Mouse (Mus musculus): ENCODE results near the gene Pck2. TPM values are rescaled to one million over a fixed set of nuclear protein-coding genes. Genes with fewer than 3 reads are reported as not detected.

The Pck2 gene
- polyA plus RNA-seq, 1 experiment from 2014 or later: 43.4 TPM

DNA sequence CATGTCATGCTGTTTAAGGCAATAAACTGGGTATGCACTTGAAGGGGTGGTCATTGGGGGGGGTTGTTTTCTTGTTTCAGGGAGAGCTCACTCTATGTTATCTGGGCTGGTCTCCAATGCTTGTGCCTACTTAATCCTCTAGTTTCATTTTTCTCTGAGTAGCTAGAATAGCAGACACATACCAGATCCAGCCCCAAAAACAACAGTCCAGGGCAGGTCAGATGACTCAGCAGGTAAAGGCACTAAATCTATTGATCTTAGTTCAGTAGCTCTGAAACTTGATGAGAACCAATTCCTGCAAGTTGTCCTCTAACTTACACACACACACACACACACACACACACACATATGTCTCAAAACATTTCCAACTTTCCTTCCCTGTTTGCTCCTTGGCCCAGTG is 31.7 kb downstream of the Pck2 start:
- Histone ChIP-seq H3K4me2 (replicated peaks; ENCODE audit: low read depth, low read length) (no peak overlapping the region), H3K27me3 (ENCODE audit: control insufficient read depth, insufficient read depth, low read length) (no peaks in the 10 kb centered on the region), H3K4me1 (ENCODE audit: control insufficient read depth, insufficient read depth, low read length) (no peaks in the 10 kb centered on the region; the same call in 1 of the 2 replicates), H3K4me3 (ENCODE audit: low read depth, low read length) (no peak overlapping the region), H3K9ac (replicated peaks; ENCODE audit: low read depth, low read length) (no peak overlapping the region), H3K9me3 (ENCODE audit: control insufficient read depth, low read depth, low read length) (no peaks in the 10 kb centered on the region), H3K36me3 (ENCODE audit: control insufficient read depth, insufficient read depth, low read length) (peaks cover 20% of the 10 kb centered on the region), H3K27ac (ENCODE audit: low read length) (no peak overlapping the region)
- ATAC-seq (ENCODE audit: insufficient number of reproducible peaks, insufficient read depth, low FRiP score, low read depth): no peak

DNA sequence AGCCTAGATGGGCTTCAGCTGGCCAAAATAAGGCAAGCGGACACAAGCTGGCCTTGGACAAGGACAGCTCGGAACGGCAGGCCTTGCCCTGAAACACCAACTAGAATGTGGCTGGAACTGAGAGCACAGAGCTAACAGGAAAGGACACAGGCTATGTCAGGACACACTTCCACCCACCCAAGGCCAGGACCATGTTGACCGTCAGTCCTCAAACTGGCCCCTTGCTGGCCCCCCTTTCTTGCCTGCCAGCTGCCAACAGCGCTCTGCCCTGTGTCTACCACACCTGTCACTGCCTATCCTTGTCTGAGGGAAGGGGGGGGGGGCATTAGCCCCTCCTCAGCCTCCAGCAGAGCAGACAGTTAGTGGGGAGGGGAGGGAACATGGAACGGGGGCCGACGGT is 35.2 kb downstream of the Pck2 start, which contains the start of gene Fitm1:
Gene Fitm1, plus strand, starts transcription at position 316 of the 400 bp plus-strand sequence.
- Histone ChIP-seq H3K4me3 (ENCODE audit: low read depth, low read length) (no peak within 1 kb of the TSS), H3K27me3 (ENCODE audit: control insufficient read depth, insufficient read depth, low read length) (no peaks in the 10 kb centered on the region), H3K4me2 (replicated peaks; ENCODE audit: low read depth, low read length) (no peak within 1 kb of the TSS), H3K36me3 (ENCODE audit: control insufficient read depth, insufficient read depth, low read length) (no peaks in the 10 kb centered on the region; the same call in 1 of the 2 replicates), H3K9me3 (ENCODE audit: control insufficient read depth, low read depth, low read length) (no peaks in the 10 kb centered on the region), H3K4me1 (ENCODE audit: control insufficient read depth, insufficient read depth, low read length) (peaks cover 4% of the 10 kb centered on the region; the same call in 1 of the 2 replicates), H3K9ac (replicated peaks; ENCODE audit: low read depth, low read length) (no peak within 1 kb of the TSS), H3K27ac (ENCODE audit: low read length) (no peak within 1 kb of the TSS)
- no peak for ATAC-seq (ENCODE audit: insufficient number of reproducible peaks, insufficient read depth, low FRiP score, low read depth)
- WGBS: 71% methylated on average over 8 of the region's 8 CpGs

DNA sequence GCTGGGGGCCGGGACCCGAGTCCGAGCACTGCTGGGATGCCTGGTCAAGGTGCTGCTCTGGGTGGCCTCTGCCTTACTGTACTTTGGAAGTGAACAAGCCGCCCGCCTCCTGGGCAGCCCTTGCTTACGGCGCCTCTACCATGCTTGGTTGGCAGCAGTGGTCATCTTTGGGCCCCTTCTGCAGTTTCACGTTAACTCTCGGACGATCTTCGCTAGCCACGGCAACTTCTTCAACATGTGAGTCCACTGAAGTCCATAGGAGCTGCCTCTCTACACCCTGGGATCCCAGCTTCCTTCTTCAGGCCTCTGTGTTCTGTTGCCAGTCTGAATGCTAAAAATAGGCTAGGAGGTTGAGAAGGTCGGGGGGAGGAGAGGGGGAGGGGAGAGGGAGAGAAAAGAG is 35.6 kb downstream of the Pck2 start:
- Histone ChIP-seq H3K9me3 (ENCODE audit: control insufficient read depth, low read depth, low read length) (no peaks in the 10 kb centered on the region), H3K27me3 (ENCODE audit: control insufficient read depth, insufficient read depth, low read length) (no peaks in the 10 kb centered on the region), H3K4me3 (ENCODE audit: low read depth, low read length) (no peak overlapping the region), H3K4me2 (replicated peaks; ENCODE audit: low read depth, low read length) (no peak overlapping the region), H3K4me1 (ENCODE audit: control insufficient read depth, insufficient read depth, low read length) (peaks cover 4% of the 10 kb centered on the region; the same call in 1 of the 2 replicates), H3K9ac (replicated peaks; ENCODE audit: low read depth, low read length) (no peak overlapping the region), H3K36me3 (ENCODE audit: control insufficient read depth, insufficient read depth, low read length) (peaks cover 2% of the 10 kb centered on the region), H3K27ac (ENCODE audit: low read length) (no peak overlapping the region)
- WGBS: 67% methylated on average over 13 of the region's 13 CpGs
- no peak for ATAC-seq (ENCODE audit: insufficient number of reproducible peaks, insufficient read depth, low FRiP score, low read depth)

DNA sequence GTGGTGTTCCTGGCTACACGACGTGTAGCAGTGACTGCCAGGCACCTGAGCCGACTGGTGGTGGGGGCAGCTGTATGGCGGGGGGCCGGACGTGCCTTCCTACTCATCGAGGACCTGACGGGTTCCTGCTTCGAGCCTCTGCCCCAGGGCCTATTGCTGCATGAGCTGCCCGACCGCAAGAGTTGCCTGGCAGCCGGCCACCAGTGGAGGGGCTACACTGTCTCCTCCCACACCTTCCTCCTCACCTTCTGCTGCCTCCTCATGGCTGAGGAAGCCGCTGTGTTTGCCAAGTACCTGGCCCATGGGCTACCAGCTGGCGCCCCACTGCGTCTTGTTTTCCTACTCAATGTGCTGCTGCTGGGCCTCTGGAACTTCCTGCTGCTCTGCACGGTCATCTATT is 36.3 kb downstream of the Pck2 start:
- Histone ChIP-seq H3K27ac (ENCODE audit: low read length) (no peak overlapping the region), H3K4me1 (ENCODE audit: control insufficient read depth, insufficient read depth, low read length) (peaks cover 4% of the 10 kb centered on the region; the same call in 1 of the 2 replicates), H3K4me2 (replicated peaks; ENCODE audit: low read depth, low read length) (no peak overlapping the region), H3K9me3 (ENCODE audit: control insufficient read depth, low read depth, low read length) (no peaks in the 10 kb centered on the region), H3K4me3 (ENCODE audit: low read depth, low read length) (no peak overlapping the region), H3K36me3 (ENCODE audit: control insufficient read depth, insufficient read depth, low read length) (peaks cover 6% of the 10 kb centered on the region; the same call in 1 of the 2 replicates), H3K9ac (replicated peaks; ENCODE audit: low read depth, low read length) (no peak overlapping the region), H3K27me3 (ENCODE audit: control insufficient read depth, insufficient read depth, low read length) (no peaks in the 10 kb centered on the region)
- no peak for ATAC-seq (ENCODE audit: insufficient number of reproducible peaks, insufficient read depth, low FRiP score, low read depth)
- WGBS: 78% methylated on average over 15 of the region's 16 CpGs

DNA sequence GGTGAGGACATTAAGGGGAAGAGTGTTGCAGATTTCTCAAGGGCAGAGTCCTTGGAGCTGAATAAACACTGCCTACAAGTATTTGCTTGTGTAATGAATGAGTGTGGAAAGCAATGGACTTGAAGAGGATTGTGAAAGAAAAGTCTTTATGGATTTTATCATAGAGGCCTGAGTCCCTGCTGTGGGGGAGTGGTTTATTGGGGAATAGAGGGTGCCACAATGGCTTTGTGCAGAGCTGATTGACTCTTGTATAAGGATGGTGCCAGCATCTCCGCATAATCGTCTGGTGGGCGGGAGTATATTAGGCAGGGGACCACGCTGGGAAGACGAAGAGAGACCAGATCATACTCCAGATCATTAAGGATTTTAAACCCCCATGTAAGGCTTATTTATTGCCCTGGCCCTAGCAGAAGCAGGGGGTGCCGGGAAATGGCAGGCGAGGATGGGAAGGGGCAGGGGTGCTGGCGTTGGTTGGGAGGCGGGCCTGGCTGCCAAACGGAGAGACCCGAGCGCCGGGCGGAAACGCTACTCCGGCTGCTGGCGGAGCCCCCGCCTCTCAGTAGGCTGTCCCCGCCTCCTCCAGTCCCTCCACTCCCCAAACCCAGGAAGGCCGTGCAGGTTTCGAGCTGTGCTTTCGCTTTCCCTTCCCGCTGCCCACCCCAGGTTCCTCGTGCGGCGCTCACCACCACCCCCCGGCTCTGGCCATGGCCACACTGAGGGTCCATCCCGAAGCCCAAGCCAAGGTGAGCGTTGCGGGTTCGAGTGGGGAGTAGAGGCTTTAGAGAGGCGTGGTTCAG is 38.0 kb downstream of the Pck2 start, which contains the start of gene Psme1:
Gene Psme1, plus strand, starts transcription at position 253 of the 797 bp plus-strand sequence.
- WGBS: under 1% methylated on average over 31 of the region's 32 CpGs
- ATAC-seq (ENCODE audit: insufficient number of reproducible peaks, insufficient read depth, low FRiP score, low read depth): peak; percentile 87
- H3K27ac ChIP-seq (ENCODE audit: low read length): peak within 1 kb of the TSS; percentile 76
- peaks cover 4% of the 10 kb centered on the region; the same call in 1 of the 2 replicates for H3K4me1 ChIP-seq (ENCODE audit: control insufficient read depth, insufficient read depth, low read length)
- peak within 1 kb of the TSS; percentile 78 for H3K4me3 ChIP-seq (ENCODE audit: low read depth, low read length)
- H3K9ac ChIP-seq (replicated peaks; ENCODE audit: low read depth, low read length): peak within 1 kb of the TSS; percentile 76
- H3K27me3 ChIP-seq (ENCODE audit: control insufficient read depth, insufficient read depth, low read length): no peaks in the 10 kb centered on the region
- peaks cover 6% of the 10 kb centered on the region; the same call in 1 of the 2 replicates for H3K36me3 ChIP-seq (ENCODE audit: control insufficient read depth, insufficient read depth, low read length)
- peak within 1 kb of the TSS; percentile 84 for H3K4me2 ChIP-seq (replicated peaks; ENCODE audit: low read depth, low read length)
- H3K9me3 ChIP-seq (ENCODE audit: control insufficient read depth, low read depth, low read length): no peaks in the 10 kb centered on the region

DNA sequence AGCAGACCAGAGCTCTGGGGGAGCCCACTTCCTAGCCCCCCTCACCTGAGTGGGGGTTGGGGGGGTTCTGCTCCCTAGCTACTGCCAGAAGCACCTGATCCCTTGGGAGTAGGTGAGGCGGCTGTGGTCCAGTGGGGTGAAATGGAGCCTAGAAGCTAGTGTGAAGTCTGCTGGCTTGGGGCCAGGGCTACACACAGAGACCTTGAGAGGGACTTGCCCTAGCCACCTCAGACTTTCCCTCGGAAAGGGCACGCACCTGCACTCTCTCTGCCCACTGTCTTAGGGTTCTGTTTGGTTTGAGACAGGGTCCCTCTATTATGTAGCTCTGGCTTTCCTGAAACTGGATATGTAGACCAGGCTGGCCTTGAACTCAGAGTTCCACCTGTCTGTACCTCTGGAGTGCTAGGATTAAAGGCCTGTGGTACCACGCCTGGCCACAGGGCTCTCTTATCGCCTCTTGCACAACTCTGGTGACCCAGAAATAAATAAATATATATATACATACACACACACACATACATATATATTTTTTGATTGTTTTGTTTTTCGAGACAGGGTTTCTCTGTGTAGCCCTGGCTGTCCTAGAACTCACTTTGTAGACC is 38.7 kb downstream of the Pck2 start:
- H3K4me3 ChIP-seq (ENCODE audit: low read depth, low read length): peak overlapping the region; percentile 78

DNA sequence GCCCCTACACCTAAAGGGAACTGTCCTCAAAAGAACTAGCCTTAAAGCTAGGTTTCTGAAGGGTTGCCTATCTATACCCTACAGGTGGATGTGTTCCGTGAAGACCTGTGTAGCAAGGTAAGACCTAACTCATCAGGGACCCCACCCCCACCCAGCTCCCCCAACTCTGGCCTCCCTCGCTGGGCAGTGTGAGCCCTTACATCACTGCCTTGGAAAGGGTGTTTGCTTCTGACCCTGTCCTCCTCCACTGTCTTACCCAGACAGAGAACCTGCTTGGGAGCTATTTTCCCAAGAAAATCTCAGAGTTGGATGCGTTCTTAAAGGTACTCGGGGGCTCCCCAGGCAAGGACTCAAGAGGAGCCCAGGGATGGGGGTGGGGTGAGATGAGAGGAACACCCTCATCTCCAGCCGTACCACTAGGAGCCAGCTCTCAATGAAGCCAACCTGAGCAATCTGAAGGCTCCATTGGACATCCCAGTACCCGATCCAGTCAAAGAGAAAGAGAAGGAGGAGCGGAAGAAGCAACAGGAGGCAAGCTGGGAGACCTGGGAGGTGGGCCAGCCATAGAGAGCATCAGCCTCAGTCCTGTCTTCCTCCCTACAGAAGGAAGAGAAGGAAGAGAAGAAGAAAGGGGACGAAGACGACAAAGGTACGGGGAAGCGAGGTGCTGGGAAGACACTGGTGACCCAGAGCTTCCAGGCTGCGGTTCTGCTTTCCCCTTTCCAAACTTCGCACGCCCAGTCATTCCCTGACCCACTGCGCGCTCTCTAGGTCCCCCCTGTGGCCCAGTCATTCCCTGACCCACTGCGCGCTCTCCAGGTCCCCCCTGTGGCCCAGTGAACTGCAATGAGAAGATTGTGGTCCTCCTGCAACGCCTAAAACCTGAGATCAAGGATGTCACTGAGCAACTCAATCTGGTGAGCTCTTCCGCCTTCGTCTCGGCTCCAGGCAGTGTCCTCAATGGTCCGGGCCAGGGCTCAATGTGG is 39.7 kb downstream of the Pck2 start:
- no peak overlapping the region for H3K4me2 ChIP-seq (replicated peaks; ENCODE audit: low read depth, low read length)
- WGBS: 85% methylated on average over 23 of the region's 23 CpGs
- no peak overlapping the region for H3K9ac ChIP-seq (replicated peaks; ENCODE audit: low read depth, low read length)
- H3K36me3 ChIP-seq (ENCODE audit: control insufficient read depth, insufficient read depth, low read length): peaks cover 6% of the 10 kb centered on the region; the same call in 1 of the 2 replicates
- peaks cover 4% of the 10 kb centered on the region; the same call in 1 of the 2 replicates for H3K4me1 ChIP-seq (ENCODE audit: control insufficient read depth, insufficient read depth, low read length)
- H3K27me3 ChIP-seq (ENCODE audit: control insufficient read depth, insufficient read depth, low read length): no peaks in the 10 kb centered on the region
- H3K9me3 ChIP-seq (ENCODE audit: control insufficient read depth, low read depth, low read length): no peaks in the 10 kb centered on the region
- no peak overlapping the region for H3K27ac ChIP-seq (ENCODE audit: low read length)
- no peak overlapping the region for H3K4me3 ChIP-seq (ENCODE audit: low read depth, low read length)
- no peak for ATAC-seq (ENCODE audit: insufficient number of reproducible peaks, insufficient read depth, low FRiP score, low read depth)

More for the DNA sequence above, 38.7 kb downstream of the Pck2 start:
- peak overlapping the region; percentile 76 for H3K27ac ChIP-seq (ENCODE audit: low read length)
- peak overlapping the region; percentile 76 for H3K9ac ChIP-seq (replicated peaks; ENCODE audit: low read depth, low read length)
- 24% methylated on average over 6 of the region's 6 CpGs for WGBS
- peaks cover 4% of the 10 kb centered on the region; the same call in 1 of the 2 replicates for H3K4me1 ChIP-seq (ENCODE audit: control insufficient read depth, insufficient read depth, low read length)
- no peaks in the 10 kb centered on the region for H3K9me3 ChIP-seq (ENCODE audit: control insufficient read depth, low read depth, low read length)
- ATAC-seq (ENCODE audit: insufficient number of reproducible peaks, insufficient read depth, low FRiP score, low read depth): peak; percentile 16
- no peaks in the 10 kb centered on the region for H3K27me3 ChIP-seq (ENCODE audit: control insufficient read depth, insufficient read depth, low read length)
- peaks cover 6% of the 10 kb centered on the region; the same call in 1 of the 2 replicates for H3K36me3 ChIP-seq (ENCODE audit: control insufficient read depth, insufficient read depth, low read length)
- H3K4me2 ChIP-seq (replicated peaks; ENCODE audit: low read depth, low read length): peak overlapping the region; percentile 84

DNA sequence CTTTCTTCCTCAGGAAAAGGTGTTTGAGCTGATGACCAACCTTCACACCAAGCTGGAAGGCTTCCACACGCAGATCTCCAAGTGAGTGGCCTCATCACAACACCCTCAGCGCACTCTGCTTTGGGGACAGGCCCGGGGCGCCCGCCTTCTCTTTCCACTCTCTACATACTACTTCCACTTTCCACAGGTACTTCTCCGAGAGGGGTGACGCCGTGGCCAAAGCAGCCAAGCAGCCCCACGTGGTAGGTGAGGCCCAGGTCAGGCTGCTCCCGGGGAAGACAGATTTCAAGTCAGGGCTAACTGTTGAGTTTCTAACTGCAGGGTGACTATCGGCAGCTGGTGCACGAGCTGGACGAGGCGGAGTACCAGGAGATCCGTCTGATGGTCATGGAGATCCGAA is 40.7 kb downstream of the Pck2 start:
- Histone ChIP-seq H3K27ac (ENCODE audit: low read length) (no peak overlapping the region), H3K4me1 (ENCODE audit: control insufficient read depth, insufficient read depth, low read length) (peaks cover 4% of the 10 kb centered on the region; the same call in 1 of the 2 replicates), H3K4me2 (replicated peaks; ENCODE audit: low read depth, low read length) (no peak overlapping the region), H3K9me3 (ENCODE audit: control insufficient read depth, low read depth, low read length) (no peaks in the 10 kb centered on the region), H3K27me3 (ENCODE audit: control insufficient read depth, insufficient read depth, low read length) (no peaks in the 10 kb centered on the region), H3K4me3 (ENCODE audit: low read depth, low read length) (no peak overlapping the region), H3K9ac (replicated peaks; ENCODE audit: low read depth, low read length) (no peak overlapping the region), H3K36me3 (ENCODE audit: control insufficient read depth, insufficient read depth, low read length) (peaks cover 6% of the 10 kb centered on the region; the same call in 1 of the 2 replicates)
- 93% methylated on average over 16 of the region's 16 CpGs for WGBS
- no peak for ATAC-seq (ENCODE audit: insufficient number of reproducible peaks, insufficient read depth, low FRiP score, low read depth)
